Mouse (Mus musculus) liver, adult (tissue): ENCODE data around the gene Scgb2b18.
"Not testable (repeated sequence)": the region's sequence is repeated elsewhere in the genome, so short reads cannot be mapped to it uniquely, and the experiment has no call there.

Experiments
- GATA4 ChIP-seq: IDR thresholded peaks from 2 replicates; pipeline ENCODE4 v1.6.1; 2014; ENCODE audit warnings: mild to moderate bottlenecking, low read length; ENCODE audit not compliant: insufficient replicate concordance

The Scgb2b18 gene

DNA sequence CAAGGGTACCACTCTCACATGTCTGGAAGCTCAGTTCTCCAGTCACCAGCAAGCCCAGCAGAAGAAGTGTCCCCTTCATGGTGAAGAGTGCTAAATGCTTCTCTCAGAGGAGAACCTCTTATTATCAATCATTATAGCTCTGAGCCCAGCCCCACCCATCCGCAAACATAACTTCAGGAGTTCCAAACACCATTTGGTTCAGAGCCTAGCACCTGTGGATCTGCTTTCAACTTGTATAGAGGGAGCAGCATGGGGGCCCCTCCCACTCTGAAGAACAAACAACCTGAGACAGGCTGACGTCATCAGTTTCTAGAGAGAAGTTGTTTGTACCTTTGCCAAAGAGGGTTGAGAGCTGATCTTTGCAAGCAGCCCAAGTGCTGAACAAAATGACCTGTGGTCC lies at the start of gene Scgb2b18:
Gene Scgb2b18, minus strand, starts transcription at position 101 of the 400 bp plus-strand sequence.
- not testable (repeated sequence) for TF ChIP-seq GATA4

GRCm38 (mm10) chr7:33185268-33185667 lies 11.6 kb upstream of the Scgb2b18 start, which contains the start of gene Scgb1b18:
Gene Scgb1b18 (plus strand): TSS chr7:33185568.
- not testable (repeated sequence) for TF ChIP-seq GATA4
